Mouse (Mus musculus): Measurements from ENCODE around the gene Serp1. TPM values are rescaled to one million over a fixed set of nuclear protein-coding genes. Genes with fewer than 3 reads are reported as not detected.

Serp1 gene
- total RNA-seq (2021) (100 to 1,000 TPM in 1 of 2 experiments, 10 to 100 TPM in 1; 96.4 to 103 TPM), polyA plus RNA-seq (2012; rRNA removed) (104 and 105 TPM in 2 replicates)
- long read RNA-seq, full-length matches to known transcripts = 319 of 328 reads
- long read RNA-seq, partial matches to known transcripts = 8 of 328 reads
- long read RNA-seq, other reads (novel, unspliced or antisense) = 1 of 328 reads

GRCm38 (mm10) chr3:58525652-58526407, at the start of gene Serp1, which contains the start of gene Eif2a:
Gene Serp1, minus strand, starts transcription at chr3:58525892.
Gene Eif2a, plus strand, starts transcription at chr3:58525821.
- DNase-seq = peak; percentile 100

- DNase-seq = no peak
These were observed 45.1 kb upstream of the Serp1 start for GRCm38 (mm10) chr3:58570821-58571220.

DNA sequence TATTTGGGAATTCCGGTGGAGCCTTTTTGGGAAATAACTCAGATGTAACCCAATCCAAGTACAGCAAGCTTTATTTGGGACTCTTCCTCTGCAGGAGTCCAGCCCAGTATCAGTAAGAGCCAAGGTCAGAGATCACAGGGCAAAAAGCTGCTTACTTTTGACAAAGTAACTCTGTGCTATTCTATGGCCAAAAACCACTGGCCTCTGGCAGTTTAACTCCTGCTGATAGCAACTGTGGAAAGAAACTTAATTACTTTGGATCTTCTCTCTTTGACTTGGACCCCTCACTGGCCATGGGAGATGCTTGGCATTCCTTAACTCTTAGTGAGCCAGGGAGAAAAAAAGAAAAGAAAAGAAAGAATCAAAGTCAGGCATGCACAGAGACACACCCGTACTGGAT, 35.7 kb upstream of the Serp1 start:
- no peak for DNase-seq

- no peak for DNase-seq
These were observed 34.2 kb upstream of the Serp1 start for GRCm38 (mm10) chr3:58559887-58560286.

DNA sequence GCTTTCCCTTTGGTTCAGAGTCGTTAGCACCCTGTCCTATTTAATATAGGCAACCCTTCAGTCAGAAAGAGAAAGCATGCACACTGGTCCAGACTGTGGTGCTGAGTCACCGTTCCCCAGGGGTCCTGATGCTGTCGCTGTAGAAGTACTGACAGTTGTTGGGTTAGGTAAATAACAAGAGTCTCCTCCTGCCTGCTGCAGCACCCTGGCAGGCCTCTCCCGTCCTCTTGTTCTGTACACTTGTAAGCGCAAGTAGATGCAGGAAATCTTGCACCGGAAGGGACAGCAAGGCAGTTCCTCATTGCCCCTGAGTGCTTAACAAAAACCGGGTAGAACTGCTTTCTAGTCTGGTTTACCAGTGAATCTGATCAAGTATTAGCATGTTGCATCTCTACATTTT, 31.0 kb upstream of the Serp1 start:
- no peak for DNase-seq

GRCm38 (mm10) chr3:58552001-58552811, 26.5 kb upstream of the Serp1 start:
- no peak for DNase-seq

DNA sequence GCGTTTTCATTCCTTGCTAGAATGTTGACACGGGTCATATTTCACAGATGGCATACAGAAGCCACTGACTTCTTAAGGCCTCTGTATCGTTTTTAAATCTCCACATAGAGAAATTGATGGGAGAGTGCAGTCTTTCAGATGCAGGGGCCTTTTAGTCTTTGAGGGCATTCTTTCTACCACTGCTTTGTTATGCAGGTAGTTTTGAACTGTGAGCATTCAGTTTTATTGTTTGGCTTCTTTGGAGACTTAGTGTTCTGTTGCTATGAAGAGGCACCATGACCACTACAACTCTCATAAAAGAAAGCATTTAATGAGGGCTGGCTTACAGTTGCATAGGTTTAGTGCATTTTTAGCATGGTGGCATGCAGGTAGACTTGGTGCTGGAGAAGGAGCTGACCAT, 10.9 kb upstream of the Serp1 start:
- no peak for DNase-seq

DNA sequence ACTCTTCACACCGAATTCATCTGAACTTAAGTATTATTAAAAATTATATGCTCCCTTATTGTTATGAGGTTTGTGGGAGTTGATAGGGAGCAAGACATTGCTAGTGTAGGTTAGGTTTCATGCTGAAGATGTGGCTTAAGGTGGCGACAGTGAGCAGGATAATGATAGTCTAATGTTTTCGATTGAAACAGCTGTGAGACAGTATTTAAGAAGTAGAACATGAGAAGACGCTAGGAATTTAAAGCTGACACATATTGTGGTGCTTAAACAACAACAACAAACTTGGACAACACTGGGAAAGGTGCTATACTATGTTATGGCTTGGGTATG, 681 bp upstream of the Serp1 start:
- no peak for DNase-seq

GRCm38 (mm10) chr3:58525166-58525565, 526 bp downstream of the Serp1 start:
- DNase-seq = no peak

GRCm38 (mm10) chr3:58524246-58524645, 1.4 kb downstream of the Serp1 start:
- no peak for DNase-seq

- no peak for DNase-seq
These were observed 2.3 kb downstream of the Serp1 start for GRCm38 (mm10) chr3:58523386-58523785.

GRCm38 (mm10) chr3:58521361-58521760, 4.3 kb downstream of the Serp1 start:
- no peak for DNase-seq

DNA sequence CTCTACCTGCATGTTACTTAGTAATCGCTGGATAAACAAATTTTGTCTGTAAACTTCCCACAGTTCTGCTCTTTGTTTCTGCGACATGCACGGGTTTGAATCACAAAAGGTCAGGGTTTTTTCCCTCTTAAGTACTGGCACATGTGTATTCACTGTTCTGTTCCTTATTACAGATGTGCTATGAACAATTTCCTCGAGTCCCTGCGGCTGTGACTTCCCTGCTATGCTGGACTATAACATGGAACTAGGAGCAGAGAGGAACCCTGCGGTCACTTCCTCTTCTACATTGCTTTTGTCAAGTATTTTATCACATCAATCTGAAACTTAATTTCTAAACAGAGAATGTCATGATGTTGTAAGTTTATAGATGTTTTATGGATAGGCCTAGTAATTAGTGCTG, 5.4 kb downstream of the Serp1 start:
- peak; percentile 30 for DNase-seq

DNA sequence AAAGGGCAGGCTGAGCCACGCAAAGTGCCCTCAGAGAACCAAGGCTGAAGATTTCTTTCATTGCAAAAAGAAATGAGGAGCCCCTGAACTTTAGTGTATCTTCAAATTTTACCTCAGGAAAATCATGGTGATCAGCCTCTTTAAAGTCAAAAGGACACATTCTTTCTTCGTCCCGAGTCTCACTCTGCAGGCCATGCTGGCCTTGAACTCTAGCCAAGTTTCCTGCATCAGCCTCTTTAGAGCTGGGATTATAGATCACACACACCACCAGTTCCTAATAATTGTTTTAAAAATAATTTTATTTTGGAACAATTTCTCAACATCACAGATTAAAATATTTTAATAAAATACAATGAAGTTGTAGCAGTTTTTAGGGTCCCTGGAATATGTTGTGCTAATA, 6.2 kb downstream of the Serp1 start:
- peak; percentile 58 for DNase-seq

DNA sequence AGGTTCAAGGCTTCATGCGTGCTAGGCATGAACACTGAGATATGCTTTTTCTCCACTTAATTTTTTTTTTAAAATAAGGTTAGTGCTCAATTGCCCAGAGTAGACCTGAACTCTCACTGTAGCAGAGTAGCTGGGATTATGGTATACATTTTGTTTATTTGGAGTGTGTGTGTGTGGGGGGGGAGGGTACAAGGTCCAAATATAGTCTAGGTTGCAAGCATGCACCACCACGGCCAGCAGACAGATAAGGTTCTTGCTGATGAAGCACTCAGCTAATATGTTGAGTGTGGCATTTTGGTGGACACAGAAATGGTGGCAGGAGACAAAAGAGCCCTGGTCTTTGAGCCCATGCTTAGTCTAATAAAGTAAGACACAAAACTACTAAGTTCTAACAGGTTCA, 6.7 kb downstream of the Serp1 start:
- no peak for DNase-seq

DNA sequence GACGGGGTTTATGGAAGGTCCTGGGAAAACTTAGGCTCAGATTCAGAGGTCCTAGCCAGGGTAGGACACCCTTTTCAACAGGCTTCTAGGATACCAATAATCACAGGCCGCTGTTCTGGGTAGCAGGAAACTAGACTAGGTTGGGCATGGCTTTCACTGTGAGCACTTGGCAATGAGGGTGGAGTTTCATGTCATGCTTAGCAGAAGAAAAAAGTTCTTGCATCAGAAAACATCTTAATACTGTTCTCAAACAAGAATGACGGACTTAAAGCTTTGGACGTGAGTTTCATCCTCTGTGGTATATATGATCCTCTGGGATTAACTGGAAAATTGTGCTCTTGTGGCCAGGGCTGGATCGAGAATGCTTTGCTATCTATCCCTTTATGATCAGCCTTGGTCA, 7.9 kb downstream of the Serp1 start:
- no peak for DNase-seq

GRCm38 (mm10) chr3:58517258-58517657, 8.4 kb downstream of the Serp1 start:
- no peak for DNase-seq

GRCm38 (mm10) chr3:58516602-58516976, 9.1 kb downstream of the Serp1 start:
- DNase-seq = no peak

DNA sequence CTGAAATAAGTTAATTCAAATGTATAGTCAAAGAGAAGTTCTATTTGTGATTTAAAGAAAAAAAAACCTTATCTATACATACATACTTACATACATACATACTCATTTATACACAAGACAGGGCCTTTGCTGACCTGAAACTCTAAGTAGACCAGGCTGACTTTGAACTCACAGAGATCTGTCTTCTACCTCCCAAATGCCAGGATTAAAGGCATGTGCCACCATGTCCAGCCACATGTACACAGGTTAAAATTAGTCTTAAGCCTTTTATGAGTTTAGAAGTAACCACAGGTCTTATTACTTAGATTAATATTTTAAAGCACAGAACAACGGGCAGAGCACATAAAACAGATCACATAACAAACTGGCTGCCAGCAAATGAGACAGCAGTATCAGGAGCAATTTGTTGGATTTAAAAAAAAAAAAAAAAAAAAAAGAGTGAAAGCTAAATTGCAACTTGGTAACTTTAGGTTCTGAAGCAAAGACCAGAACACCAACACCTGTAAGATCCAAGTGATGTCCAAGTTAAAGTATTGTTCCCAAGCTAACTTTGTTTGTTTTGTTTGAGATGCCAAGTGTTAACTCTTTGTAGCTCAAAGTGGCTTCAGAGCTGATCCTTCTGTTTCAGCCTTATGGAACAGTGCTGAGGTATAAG, 9.6 kb downstream of the Serp1 start:
- no peak for DNase-seq

- DNase-seq = no peak
These were observed 12.2 kb downstream of the Serp1 start for GRCm38 (mm10) chr3:58513483-58513882.

- DNase-seq = no peak
These were observed 13.0 kb downstream of the Serp1 start for GRCm38 (mm10) chr3:58512740-58513139.

DNA sequence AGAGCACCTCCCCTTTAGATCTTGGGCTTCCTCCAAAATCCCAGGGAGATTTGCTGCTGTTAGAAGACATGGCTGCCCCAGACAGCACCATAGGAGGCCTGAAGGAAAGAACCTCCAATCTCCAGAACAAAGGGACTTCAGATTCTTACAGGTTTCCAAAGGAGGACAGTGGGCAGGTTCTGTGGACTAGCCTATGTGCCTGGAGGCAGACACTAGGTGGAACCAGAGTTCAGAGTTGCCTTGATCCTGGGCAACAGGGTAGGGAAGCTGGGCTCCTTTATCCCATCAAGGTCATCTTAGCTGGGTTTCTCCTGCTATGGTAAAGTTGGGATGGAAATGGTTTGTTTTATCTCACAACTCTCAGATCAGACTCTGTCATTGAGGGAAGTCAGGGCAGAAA, 14.1 kb downstream of the Serp1 start:
- peak; percentile 59 for DNase-seq
